Mouse (Mus musculus): Measurements from ENCODE around the gene Ubl4a. TPM values are rescaled to one million over a fixed set of nuclear protein-coding genes. Genes with fewer than 3 reads are reported as not detected.

Gene Ubl4a
- polyA plus RNA-seq, 1 experiment from 2014 or later: 56.7 TPM

Small RNA genes lying within 50 kb of the gene (microRNA-seq; reads per million reads assigned to microRNA genes)
- 0.92 reads per million for gene Mir7092

Other genes starting within 250 kb of the Ubl4a start
- not detected in 2 replicates for gene Opn1mw, start 245.8 kb downstream of the Ubl4a start, polyA plus RNA-seq (2014; fragmentation: Nextera tagmentation; extraction: Ambion mirVana)
- 12.0 and 13.1 TPM in 2 replicates for gene Mecp2, start 237.9 kb downstream of the Ubl4a start, polyA plus RNA-seq (2014; fragmentation: Nextera tagmentation; extraction: Ambion mirVana)
- gene Tex28, start 205.4 kb downstream of the Ubl4a start, polyA plus RNA-seq (2014; fragmentation: Nextera tagmentation; extraction: Ambion mirVana): not detected in 2 replicates
- not detected in 2 replicates for gene Tktl1, start 196.0 kb downstream of the Ubl4a start, polyA plus RNA-seq (2014; fragmentation: Nextera tagmentation; extraction: Ambion mirVana)
- 281 and 303 TPM in 2 replicates for gene Flna, start 123.4 kb downstream of the Ubl4a start, polyA plus RNA-seq (2014; fragmentation: Nextera tagmentation; extraction: Ambion mirVana)
- gene Emd, start 118.5 kb downstream of the Ubl4a start, polyA plus RNA-seq (2014; fragmentation: Nextera tagmentation; extraction: Ambion mirVana): 34.9 and 38.2 TPM in 2 replicates
- 867 and 882 TPM in 2 replicates for gene Rpl10, start 102.4 kb downstream of the Ubl4a start, polyA plus RNA-seq (2014; fragmentation: Nextera tagmentation; extraction: Ambion mirVana)
- 63.1 and 72.0 TPM in 2 replicates for gene Taz, start 91.3 kb downstream of the Ubl4a start, polyA plus RNA-seq (2014; fragmentation: Nextera tagmentation; extraction: Ambion mirVana)
- 5.4 and 5.8 TPM in 2 replicates for gene Dnase1l1, start 90.9 kb downstream of the Ubl4a start, polyA plus RNA-seq (2014; fragmentation: Nextera tagmentation; extraction: Ambion mirVana)
- gene Atp6ap1, start 76.1 kb downstream of the Ubl4a start, polyA plus RNA-seq (2014; fragmentation: Nextera tagmentation; extraction: Ambion mirVana): 81.1 and 84.3 TPM in 2 replicates
- gene Gdi1, start 68.2 kb downstream of the Ubl4a start, polyA plus RNA-seq (2014; fragmentation: Nextera tagmentation; extraction: Ambion mirVana): 176 and 207 TPM in 2 replicates
- 65.8 and 67.8 TPM in 2 replicates for gene Fam50a, start 60.2 kb downstream of the Ubl4a start, polyA plus RNA-seq (2014; fragmentation: Nextera tagmentation; extraction: Ambion mirVana)
- 10.5 and 12.9 TPM in 2 replicates for gene Plxna3, start 44.2 kb downstream of the Ubl4a start, polyA plus RNA-seq (2014; fragmentation: Nextera tagmentation; extraction: Ambion mirVana)
- 121 and 122 TPM in 2 replicates for gene Lage3, start 19.6 kb downstream of the Ubl4a start, polyA plus RNA-seq (2014; fragmentation: Nextera tagmentation; extraction: Ambion mirVana)
- 10.8 and 15.2 TPM in 2 replicates for gene Slc10a3, start 131 bp upstream of the Ubl4a start, polyA plus RNA-seq (2014; fragmentation: Nextera tagmentation; extraction: Ambion mirVana)
- gene Fam3a, start 20.1 kb upstream of the Ubl4a start, polyA plus RNA-seq (2014; fragmentation: Nextera tagmentation; extraction: Ambion mirVana): 26.0 and 29.4 TPM in 2 replicates
- 19.1 and 23.7 TPM in 2 replicates for gene Ikbkg, start 20.1 kb upstream of the Ubl4a start, polyA plus RNA-seq (2014; fragmentation: Nextera tagmentation; extraction: Ambion mirVana)
- gene G6pdx, start 56.0 kb upstream of the Ubl4a start, polyA plus RNA-seq (2014; fragmentation: Nextera tagmentation; extraction: Ambion mirVana): 49.1 and 57.9 TPM in 2 replicates
- gene Gm6880, start 108.2 kb upstream of the Ubl4a start, polyA plus RNA-seq (2014; fragmentation: Nextera tagmentation; extraction: Ambion mirVana): 0.43 TPM in 1 of 2 replicates, not detected in the other
- not detected in 2 replicates for gene Olfr1326-ps1, start 201.7 kb upstream of the Ubl4a start, polyA plus RNA-seq (2014; fragmentation: Nextera tagmentation; extraction: Ambion mirVana)
- gene Olfr1325, start 219.5 kb upstream of the Ubl4a start, polyA plus RNA-seq (2014; fragmentation: Nextera tagmentation; extraction: Ambion mirVana): not detected in 2 replicates

All from limb, embryonic 11.5 days (tissue).